Mouse (Mus musculus) spleen, embryonic (tissue): ENCODE measurements around the gene Atg2a.
"Not testable (repeated sequence)": the region's sequence is repeated elsewhere in the genome, so short reads cannot be mapped to it uniquely, and the experiment has no call there.

Source experiments
- CTCF ChIA-PET: fragments of 350-600 bp; sonication (Branson Sonifier 250); formaldehyde crosslinking; loops from one replicate; lab custom pipeline; 2022; lab: Charles Lee

Gene Atg2a

GRCm38 (mm10) chr19:6290720-6291116, 49.2 kb downstream of the Atg2a start:
- CTCF ChIA-PET, result interaction anchor here (0.6 kb wide), 1 partner anchor 68 kb away, joined by 3 read pairs; no protein-coding TSS in a partner anchor

GRCm38 (mm10) chr19:6291117-6291781, 49.8 kb downstream of the Atg2a start:
- CTCF ChIA-PET, result interaction anchor here (0.6 kb wide), 1 partner anchor 67 kb away, joined by 3 read pairs; no protein-coding TSS in a partner anchor

- CTCF ChIA-PET, result no interaction called here
These were observed 50.8 kb downstream of the Atg2a start for GRCm38 (mm10) chr19:6292262-6292661.

- CTCF ChIA-PET, result interaction anchor here (0.5 to 1.5 kb wide), 2 partner anchors 32 to 52 kb away, joined by 3 to 5 read pairs; no protein-coding TSS in a partner anchor
These were observed 52.8 kb downstream of the Atg2a start for GRCm38 (mm10) chr19:6294301-6294700.

- CTCF ChIA-PET, result no interaction called here
These were observed 55.2 kb downstream of the Atg2a start for GRCm38 (mm10) chr19:6296551-6297210.

GRCm38 (mm10) chr19:6297641-6298040, 56.2 kb downstream of the Atg2a start:
- CTCF ChIA-PET, result interaction anchor here (0.6 kb wide), 1 partner anchor 676 kb away, joined by 5 read pairs; no protein-coding TSS in a partner anchor

- CTCF ChIA-PET, result interaction anchor here (0.6 to 1.3 kb wide), 3 partner anchors 16 to 35 kb away, joined by 3 to 7 read pairs (median 3); partner anchors contain the start of gene Ehd1
These were observed 57.5 kb downstream of the Atg2a start for GRCm38 (mm10) chr19:6299003-6299402.

GRCm38 (mm10) chr19:6299450-6300267, 58.2 kb downstream of the Atg2a start:
- CTCF ChIA-PET, result interaction anchor here (0.6 to 1.3 kb wide), 6 partner anchors 17 to 39 kb away, joined by 3 to 7 read pairs (median 3); partner anchors contain the start of gene Ehd1

GRCm38 (mm10) chr19:6300402-6300841, 59.0 kb downstream of the Atg2a start:
- CTCF ChIA-PET, result interaction anchor here (0.7 to 1.0 kb wide), 2 partner anchors 23 to 40 kb away, joined by 3 to 4 read pairs; no protein-coding TSS in a partner anchor

GRCm38 (mm10) chr19:6302114-6302513, 60.6 kb downstream of the Atg2a start:
- CTCF ChIA-PET, result interaction anchor here (0.5 kb wide), 1 partner anchor 12 kb away, joined by 4 read pairs; no protein-coding TSS in a partner anchor

GRCm38 (mm10) chr19:6302522-6302921, 61.1 kb downstream of the Atg2a start:
- CTCF ChIA-PET, result no interaction called here

GRCm38 (mm10) chr19:6303831-6304230, 62.4 kb downstream of the Atg2a start:
- CTCF ChIA-PET, result interaction anchor here (0.9 to 1.0 kb wide), 2 partner anchors 28 to 41 kb away, joined by 3 read pairs; no protein-coding TSS in a partner anchor

- CTCF ChIA-PET, result no interaction called here
These were observed 63.5 kb downstream of the Atg2a start for GRCm38 (mm10) chr19:6304787-6305516.

- CTCF ChIA-PET, result no interaction called here
These were observed 64.1 kb downstream of the Atg2a start for GRCm38 (mm10) chr19:6305517-6306115.

GRCm38 (mm10) chr19:6306137-6306551, 64.7 kb downstream of the Atg2a start, which contains the start of gene Cdc42bpg:
Gene Cdc42bpg (plus strand): TSS chr19:6306456.
- CTCF ChIA-PET, result interaction anchor here (1.0 kb wide), 1 partner anchor 19 kb away, joined by 4 read pairs; no protein-coding TSS in a partner anchor

- CTCF ChIA-PET, result interaction anchor here (1.0 kb wide), 1 partner anchor 19 kb away, joined by 4 read pairs; no protein-coding TSS in a partner anchor
These were observed 65.1 kb downstream of the Atg2a start for GRCm38 (mm10) chr19:6306586-6306985.

GRCm38 (mm10) chr19:6307733-6308531, 66.5 kb downstream of the Atg2a start:
- CTCF ChIA-PET, result interaction anchor here (0.6 kb wide), 1 partner anchor 25 kb away, joined by 3 read pairs; no protein-coding TSS in a partner anchor

- CTCF ChIA-PET, result interaction anchor here (0.5 to 0.7 kb wide), 3 partner anchors 21 to 680 kb away, joined by 3 to 4 read pairs (median 3); no protein-coding TSS in a partner anchor
These were observed 68.7 kb downstream of the Atg2a start for GRCm38 (mm10) chr19:6310181-6310580.

- CTCF ChIA-PET, result not testable (repeated sequence)
These were observed 70.3 kb downstream of the Atg2a start for GRCm38 (mm10) chr19:6311783-6312182.
